8 mouse cellular contexts compared by ENCODE assay signal in the genomic region with DNA sequence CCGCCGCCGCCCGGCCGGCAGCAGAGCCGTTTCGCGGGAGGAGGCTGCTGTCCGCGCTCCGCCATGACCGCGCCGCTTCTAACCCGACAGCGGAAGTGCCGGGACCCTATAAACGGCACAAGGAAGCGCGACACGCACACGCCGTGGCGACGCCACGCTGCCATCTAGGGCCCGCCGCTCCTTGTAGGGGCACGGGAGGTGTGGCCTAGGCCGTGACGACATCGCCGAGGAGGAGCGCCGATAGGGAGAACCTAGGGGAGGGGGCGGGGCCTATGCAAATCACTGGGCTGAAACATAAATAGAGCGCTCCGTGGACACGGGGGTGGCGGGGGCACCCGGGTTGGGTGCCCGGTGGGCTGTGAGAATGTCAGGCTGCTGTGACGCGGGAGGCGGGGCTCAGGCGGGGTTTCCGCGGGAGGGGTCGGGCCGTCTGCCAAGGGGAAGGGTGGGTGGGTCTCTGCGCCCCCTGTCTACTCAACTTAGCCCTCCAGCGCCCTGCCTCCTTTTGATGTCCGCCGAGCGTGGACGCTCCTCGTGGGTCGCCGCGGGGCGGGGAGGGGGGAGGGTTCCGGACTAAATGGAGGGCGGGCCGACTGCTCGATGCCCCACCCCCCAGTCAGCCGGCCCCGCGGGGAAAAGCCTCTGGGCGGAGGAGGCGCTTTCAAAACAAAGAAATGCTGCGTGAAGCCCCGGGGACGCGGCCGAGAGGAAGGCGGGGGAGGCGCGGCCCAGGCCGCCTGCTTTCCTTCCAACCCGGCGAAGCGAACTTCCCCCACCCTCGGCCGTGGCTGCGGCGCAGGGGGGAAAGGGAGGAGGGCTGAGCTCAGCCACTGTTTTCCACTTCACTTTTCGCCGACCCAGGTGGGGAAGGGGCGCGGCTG.
DNase-seq lines count a peak whose midpoint lies in the region; ATAC-seq and TF ChIP-seq lines count a peak whose summit lies in the region.

No protein-coding gene starts in this region.

- TF ChIP-seq RAD21 in MEL (IDR thresholded peaks at IDR 0.05; ENCODE audit: low read depth, low read length), result no peak; the same call in 1 of the 2 replicates

- H3K36me3 ChIP-seq in MEL (ENCODE audit: control insufficient read depth in 1 of 2, insufficient read depth in 2 of 2, low read length in 2 of 2), result peaks cover 0 to 9% of the 10 kb centered on the region in 2 experiments; a peak in 2 of 4 replicates
- no peaks in the 10 kb centered on the region for H3K36me3 ChIP-seq in forebrain, postnatal 0 days (ENCODE audit: insufficient read depth)
- H3K36me3 ChIP-seq in lung, embryonic 16.5 days (ENCODE audit: control insufficient read depth, insufficient read depth, low read length), result no peaks in the 10 kb centered on the region

- peak; percentile 99 for DNase-seq in MEL (ENCODE audit: low read depth, low spot score)
- peak; percentile 97 to 99 for DNase-seq in cerebellum, adult 2 months
- DNase-seq in forebrain, postnatal 0 days, result peak; percentile 100
- peak; percentile 91 for DNase-seq in layer of hippocampus, adult 9-10 months (ENCODE audit: low spot score)
- DNase-seq in ovary, postnatal 10 days (ENCODE audit: low spot score), result peak; percentile 93
- peak; percentile 99 for DNase-seq in thymus, postnatal 10 days (ENCODE audit: low spot score in 2 of 2)

- peak overlapping the region; percentile 85 for H3K9ac ChIP-seq in MEL (ENCODE audit: control insufficient read depth, low read depth, low read length, poor library complexity, severe bottlenecking)
- peak overlapping the region; percentile 90 for H3K9ac ChIP-seq in forebrain, postnatal 0 days
- H3K9ac ChIP-seq in lung, embryonic 16.5 days (ENCODE audit: low read length), result peak overlapping the region; percentile 95

- peak overlapping the region; percentile 75 to 76 for H3K4me3 ChIP-seq in MEL (ENCODE audit: control insufficient read depth in 1 of 2, insufficient read depth in 1 of 2, low read depth in 2 of 2, low read length in 2 of 2)
- peak overlapping the region; percentile 66 for H3K4me3 ChIP-seq in cerebellum, adult 2 months (replicated peaks; ENCODE audit: insufficient read depth, low read depth, low read length)
- H3K4me3 ChIP-seq in forebrain, postnatal 0 days (ENCODE audit: low read depth, low read length), result peak overlapping the region; percentile 93
- peak overlapping the region; percentile 87 for H3K4me3 ChIP-seq in lung, embryonic 16.5 days (ENCODE audit: low read length)

- peak overlapping the region; percentile 80 for H3K4me2 ChIP-seq in forebrain, postnatal 0 days (ENCODE audit: low read depth)
- peak overlapping the region; percentile 89 for H3K4me2 ChIP-seq in lung, embryonic 16.5 days (ENCODE audit: low read depth, low read length)

- WGBS in cerebellum, adult 2 months, result under 1% methylated on average over 89 of the region's 90 CpGs
- WGBS in forebrain, postnatal 0 days, result 1% methylated on average over 80 of the region's 90 CpGs
- under 1% methylated on average over 73 of the region's 90 CpGs for WGBS in lung, embryonic 16.5 days

- peaks cover 11% of the 10 kb centered on the region for H3K79me2 ChIP-seq in MEL (ENCODE audit: control insufficient read depth, insufficient read depth, low read length, poor library complexity)

- H3K9me3 ChIP-seq in MEL (replicated peaks; ENCODE audit: insufficient read depth, low read length), result no peaks in the 10 kb centered on the region
- H3K9me3 ChIP-seq in forebrain, postnatal 0 days (ENCODE audit: low read length), result no peaks in the 10 kb centered on the region
- H3K9me3 ChIP-seq in lung, embryonic 16.5 days (ENCODE audit: control insufficient read depth, low read length), result no peaks in the 10 kb centered on the region

- TF ChIP-seq POLR2A in MEL (IDR thresholded peaks at IDR 0.05; ENCODE audit: control insufficient read depth in 1 of 2, insufficient read depth in 1 of 2, low read depth in 1 of 2, low read length in 2 of 2, poor library complexity in 1 of 2), result peak; percentile 68 to 83; a peak in 3 of 4 replicates
- TF ChIP-seq POLR2A in cerebellum, adult 2 months (IDR thresholded peaks at IDR 0.05; ENCODE audit: borderline replicate concordance, insufficient read depth, low read length), result peak; percentile 91

- TF ChIP-seq CTCF in MEL (IDR thresholded peaks at IDR 0.05 in 2 of 3, conservative IDR thresholded peaks at IDR 0.05 in 1 of 3; ENCODE audit: control insufficient read depth in 1 of 3, insufficient read depth in 1 of 3, low read depth in 2 of 3, low read length in 3 of 3, poor library complexity in 1 of 3, severe bottlenecking in 1 of 3), result peak in 1 of 3 experiments; percentile 0; a peak in 1 of 6 replicates
- TF ChIP-seq CTCF in cerebellum, adult 2 months (IDR thresholded peaks at IDR 0.05; ENCODE audit: borderline replicate concordance, insufficient read depth, low read depth, low read length), result no peak
- TF ChIP-seq CTCF in forebrain, postnatal 0 days (IDR thresholded peaks at IDR 0.05; ENCODE audit: low read depth), result peak; percentile 44

- no peak for TF ChIP-seq EP300 in MEL (IDR thresholded peaks at IDR 0.05; ENCODE audit: low read depth in 1 of 2, low read length in 2 of 2)

- peaks cover 0 to 8% of the 10 kb centered on the region in 2 experiments; a peak in 2 of 4 replicates for H3K27me3 ChIP-seq in MEL (ENCODE audit: control insufficient read depth in 1 of 2, insufficient read depth in 2 of 2, low read length in 2 of 2)
- no peaks in the 10 kb centered on the region; the same call in 1 of the 2 replicates for H3K27me3 ChIP-seq in cerebellum, adult 2 months (ENCODE audit: control insufficient read depth, insufficient read depth, low read length)
- H3K27me3 ChIP-seq in forebrain, postnatal 0 days (ENCODE audit: insufficient read depth, low read length), result no peaks in the 10 kb centered on the region; the same call in 1 of the 2 replicates
- H3K27me3 ChIP-seq in lung, embryonic 16.5 days (ENCODE audit: control insufficient read depth, insufficient read depth, low read depth, low read length), result no peaks in the 10 kb centered on the region

- H3K4me1 ChIP-seq in MEL (ENCODE audit: control insufficient read depth in 1 of 2, insufficient read depth in 2 of 2, low read length in 2 of 2), result peaks cover 0 to 4% of the 10 kb centered on the region in 2 experiments; a peak in 1 of 4 replicates
- no peaks in the 10 kb centered on the region for H3K4me1 ChIP-seq in cerebellum, adult 2 months (ENCODE audit: control insufficient read depth, insufficient read depth, low read length)
- H3K4me1 ChIP-seq in forebrain, postnatal 0 days (ENCODE audit: insufficient read depth), result peaks cover 7% of the 10 kb centered on the region; the same call in 1 of the 2 replicates
- H3K4me1 ChIP-seq in lung, embryonic 16.5 days (replicated peaks; ENCODE audit: control insufficient read depth, insufficient read depth, low read length), result peaks cover 18% of the 10 kb centered on the region

- peak; percentile 96 for ATAC-seq in forebrain, postnatal 0 days
- peak; percentile 87 to 90 for ATAC-seq in hematopoietic stem cell, adult 5-6 weeks (replicated peaks in 1 of 2; ENCODE audit: insufficient read depth in 1 of 2, low FRiP score in 2 of 2, low TSS enrichment in 1 of 2, low read depth in 1 of 2, poor library complexity in 2 of 2, severe bottlenecking in 2 of 2)
- peak; percentile 92 for ATAC-seq in lung, embryonic 16.5 days (ENCODE audit: low read depth)

- H3K27ac ChIP-seq in MEL (ENCODE audit: control insufficient read depth, low read depth, low read length), result no peak overlapping the region
- H3K27ac ChIP-seq in cerebellum, adult 2 months (ENCODE audit: insufficient read depth, low read length), result peak overlapping the region; percentile 24; the same call in 1 of the 2 replicates
- H3K27ac ChIP-seq in forebrain, postnatal 0 days (ENCODE audit: low read depth, low read length), result peak overlapping the region; percentile 95
- peak overlapping the region; percentile 100 for H3K27ac ChIP-seq in lung, embryonic 16.5 days (ENCODE audit: low read length)

TF ChIP-seq in MEL, 35 proteins besides CTCF, POLR2A, EP300 and RAD21 (continues in another document):
- peak; percentile 58 for TF ChIP-seq ETS1 (IDR thresholded peaks at IDR 0.05; ENCODE audit: low read depth, low read length)
- TF ChIP-seq MXI1 (IDR thresholded peaks at IDR 0.05; ENCODE audit: low read depth, low read length), result peak; percentile 75
- 0 out of 2 replicates have a peak, but pooled peaks have one; percentile 22 for TF ChIP-seq MAX (IDR thresholded peaks at IDR 0.05; ENCODE audit: low read length)
- no peak for TF ChIP-seq USF2 (IDR thresholded peaks at IDR 0.05; ENCODE audit: borderline replicate concordance in 1 of 2, insufficient read depth in 1 of 2, low read depth in 1 of 2, low read length in 2 of 2)
- no peak for TF ChIP-seq MYB (IDR thresholded peaks at IDR 0.05; ENCODE audit: low read depth, low read length)
- TF ChIP-seq SMC3 (IDR thresholded peaks at IDR 0.05; ENCODE audit: low read depth, low read length), result no peak
- TF ChIP-seq ZMIZ1 (IDR thresholded peaks at IDR 0.05; ENCODE audit: low read depth, low read length), result peak; percentile 66
- no peak for TF ChIP-seq ZC3H11A (IDR thresholded peaks at IDR 0.05; ENCODE audit: low read depth, low read length)
- no peak for TF ChIP-seq POLR2AphosphoS5 (IDR thresholded peaks at IDR 0.05; ENCODE audit: borderline replicate concordance, low read depth, low read length)
- TF ChIP-seq RCOR1 (IDR thresholded peaks at IDR 0.05; ENCODE audit: low read depth, low read length), result no peak
- TF ChIP-seq BHLHE40 (IDR thresholded peaks at IDR 0.05; ENCODE audit: borderline replicate concordance, low read depth, low read length), result no peak
- TF ChIP-seq NRF1 (IDR thresholded peaks at IDR 0.05; ENCODE audit: insufficient read depth, low read depth, low read length, poor library complexity, severe bottlenecking), result no peak
- TF ChIP-seq GATA1 (IDR thresholded peaks at IDR 0.05; ENCODE audit: low read depth, low read length), result no peak
- peak; percentile 90 for TF ChIP-seq TCF12 (IDR thresholded peaks at IDR 0.05; ENCODE audit: low read depth, low read length)
- no peak for TF ChIP-seq MYC (IDR thresholded peaks at IDR 0.05; ENCODE audit: low read depth, low read length)
- TF ChIP-seq ZNF384 (IDR thresholded peaks at IDR 0.05; ENCODE audit: low read depth, low read length), result no peak
- TF ChIP-seq NELFE (IDR thresholded peaks at IDR 0.05; ENCODE audit: low read depth, low read length), result peak; percentile 77
- TF ChIP-seq TAL1 (IDR thresholded peaks at IDR 0.05; ENCODE audit: low read length), result no peak
- peak; percentile 95 for TF ChIP-seq TBP (IDR thresholded peaks at IDR 0.05; ENCODE audit: low read depth, low read length)
- peak; percentile 71; the same call in 1 of the 2 replicates for TF ChIP-seq MAZ (IDR thresholded peaks at IDR 0.05; ENCODE audit: low read depth, low read length)
- peak; percentile 44; the same call in 1 of the 2 replicates for TF ChIP-seq GABPA (IDR thresholded peaks at IDR 0.05; ENCODE audit: low read depth, low read length)
- peak; percentile 77 for TF ChIP-seq HCFC1 (IDR thresholded peaks at IDR 0.05; ENCODE audit: low read depth, low read length)
- peak; percentile 37 for TF ChIP-seq SIN3A (IDR thresholded peaks at IDR 0.05; ENCODE audit: low read length)
